Mouse (Mus musculus) E14TG2a.4 (cell line): ENCODE results near the gene Tmem168.

Experiments used
- CTCF ChIP-seq: conservative IDR thresholded peaks from 2 replicates; pipeline ENCODE4 v1.5.1; 2014; ENCODE audit warnings: low read length
- POU5F1 ChIP-seq: IDR thresholded peaks from 2 replicates; pipeline ENCODE4 v1.6.1; 2014; ENCODE audit warnings: low read length, borderline replicate concordance

DNA sequence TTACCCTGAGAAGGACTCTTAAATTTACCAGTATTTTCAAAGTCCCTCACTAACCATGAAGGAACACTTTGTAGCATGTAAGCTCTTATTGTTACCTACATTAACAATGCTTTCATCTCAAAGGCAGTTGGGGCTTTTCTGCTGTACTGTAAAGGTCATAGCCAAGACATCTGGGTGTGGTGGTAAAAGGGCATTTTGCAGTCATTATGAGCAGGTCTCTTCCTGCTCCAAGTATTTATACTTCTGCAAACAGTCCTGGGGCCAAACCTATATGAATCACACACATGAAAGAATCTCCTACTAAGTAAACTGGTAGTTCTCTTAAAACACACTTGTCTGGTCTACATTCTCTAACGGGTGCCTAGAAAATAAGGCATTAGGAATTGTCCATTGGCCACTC, 25.8 kb downstream of the Tmem168 start:
- TF ChIP-seq CTCF (no peak), POU5F1 (no peak)
